ENCODE assay signal across 21 mouse cellular contexts in genomic region chr6:6930831-6931230, GRCm38 (mm10). TPM values are rescaled to one million over a fixed set of nuclear protein-coding genes. Genes with fewer than 3 reads are reported as not detected.
A peak's percentile ranks its signal among the peaks of the same experiment; 100 is the strongest.
DNase-seq lines count a peak whose midpoint lies in the region; ATAC-seq and TF ChIP-seq lines count a peak whose summit lies in the region.
"Had no signal": no experiment of that assay in that cellular context is flagged by ENCODE, and none has a peak within 500 bp of the region (broad histone marks: within the 10 kb centered on the region; RNA-seq: fewer than 3 reads in every experiment).

No protein-coding gene starts in this region.

- no peaks in the 10 kb centered on the region for H3K9me3 ChIP-seq in limb, embryonic 11.5 days (ENCODE audit: control insufficient read depth, low read length)
- H3K9me3 ChIP-seq in limb, embryonic 10.5 days (replicated peaks): no peaks in the 10 kb centered on the region
- no peaks in the 10 kb centered on the region for H3K9me3 ChIP-seq in stomach, postnatal 0 days (ENCODE audit: control insufficient read depth, low read length)
- H3K9me3 ChIP-seq: embryonic facial prominence, embryonic 10.5 days; embryonic facial prominence, embryonic 12.5 days; forebrain, embryonic 13.5 days; forebrain, embryonic 15.5 days had no signal

- intact Hi-C loops in left cerebral cortex, postnatal 14 days (cut with DNase I): no loop called here

- H3K4me3 ChIP-seq in limb, embryonic 11.5 days (ENCODE audit: low read depth, low read length): no peak overlapping the region
- H3K4me3 ChIP-seq in limb, embryonic 10.5 days: no peak overlapping the region
- H3K4me3 ChIP-seq in stomach, postnatal 0 days (ENCODE audit: low read depth, low read length): no peak overlapping the region
- H3K4me3 ChIP-seq: embryonic facial prominence, embryonic 10.5 days; embryonic facial prominence, embryonic 12.5 days; forebrain, embryonic 13.5 days; forebrain, embryonic 15.5 days had no signal

- no peak for TF ChIP-seq EP300 in stomach, postnatal 0 days (optimal IDR thresholded peaks at IDR 0.05)

- H3K9ac ChIP-seq in limb, embryonic 11.5 days (ENCODE audit: low read length): no peak overlapping the region
- H3K9ac ChIP-seq in stomach, postnatal 0 days (ENCODE audit: low read length): no peak overlapping the region
- H3K9ac ChIP-seq: embryonic facial prominence, embryonic 12.5 days; forebrain, embryonic 13.5 days; forebrain, embryonic 15.5 days; forebrain, postnatal 0 days had no signal

- 90% methylated on average over 4 of the region's 4 CpGs for WGBS in limb, embryonic 11.5 days
- WGBS in limb, embryonic 10.5 days: 89% methylated on average over 4 of the region's 4 CpGs
- 77% methylated on average over 4 of the region's 4 CpGs for WGBS in stomach, postnatal 0 days

- H3K27ac ChIP-seq in limb, embryonic 11.5 days (replicated peaks; ENCODE audit: low read depth, low read length): no peak overlapping the region
- no peak overlapping the region for H3K27ac ChIP-seq in limb, embryonic 10.5 days
- H3K27ac ChIP-seq in stomach, postnatal 0 days (replicated peaks): no peak overlapping the region
- H3K27ac ChIP-seq: embryonic facial prominence, embryonic 10.5 days; embryonic facial prominence, embryonic 12.5 days; forebrain, embryonic 13.5 days; forebrain, embryonic 15.5 days had no signal

- no peak overlapping the region for H3K4me2 ChIP-seq in limb, embryonic 11.5 days (ENCODE audit: low read depth, severe bottlenecking)
- no peak overlapping the region for H3K4me2 ChIP-seq in stomach, postnatal 0 days (replicated peaks; ENCODE audit: low read depth)
- H3K4me2 ChIP-seq: embryonic facial prominence, embryonic 12.5 days; forebrain, embryonic 13.5 days; forebrain, embryonic 15.5 days had no signal

- no peak for ATAC-seq in limb, embryonic 11.5 days (ENCODE audit: insufficient number of reproducible peaks, low FRiP score, low TSS enrichment, low read depth)
- no peak for ATAC-seq in stomach, postnatal 0 days (ENCODE audit: low FRiP score, low TSS enrichment)
- no peak for ATAC-seq in cerebellum, adult (ENCODE audit: insufficient number of reproducible peaks, low FRiP score, low TSS enrichment)
- ATAC-seq: forebrain, embryonic 13.5 days; forebrain, embryonic 15.5 days had no signal

- H3K4me1 ChIP-seq in limb, embryonic 11.5 days (ENCODE audit: control insufficient read depth, insufficient read depth, low read length): no peaks in the 10 kb centered on the region
- H3K4me1 ChIP-seq in limb, embryonic 10.5 days: no peaks in the 10 kb centered on the region
- H3K4me1 ChIP-seq in stomach, postnatal 0 days (replicated peaks; ENCODE audit: control insufficient read depth, insufficient read depth): no peaks in the 10 kb centered on the region
- H3K4me1 ChIP-seq: embryonic facial prominence, embryonic 10.5 days; embryonic facial prominence, embryonic 12.5 days; forebrain, embryonic 13.5 days; forebrain, embryonic 15.5 days had no signal

- H3K36me3 ChIP-seq in limb, embryonic 11.5 days (ENCODE audit: control insufficient read depth, insufficient read depth, low read length): no peaks in the 10 kb centered on the region
- H3K36me3 ChIP-seq in limb, embryonic 10.5 days: no peaks in the 10 kb centered on the region
- H3K36me3 ChIP-seq in stomach, postnatal 0 days (ENCODE audit: control insufficient read depth, insufficient read depth, low read length): no peaks in the 10 kb centered on the region
- H3K36me3 ChIP-seq: embryonic facial prominence, embryonic 10.5 days; embryonic facial prominence, embryonic 12.5 days; forebrain, embryonic 15.5 days had no signal

- H3K27me3 ChIP-seq in limb, embryonic 11.5 days (ENCODE audit: control insufficient read depth, insufficient read depth, low read length): no peaks in the 10 kb centered on the region
- no peaks in the 10 kb centered on the region for H3K27me3 ChIP-seq in limb, embryonic 10.5 days (ENCODE audit: low read depth, poor library complexity, severe bottlenecking)
- no peaks in the 10 kb centered on the region for H3K27me3 ChIP-seq in stomach, postnatal 0 days (ENCODE audit: control insufficient read depth, insufficient read depth, low read length)
- H3K27me3 ChIP-seq: embryonic facial prominence, embryonic 12.5 days; forebrain, embryonic 13.5 days; forebrain, embryonic 15.5 days had no signal

- DNase-seq in limb, embryonic 11.5 days (ENCODE audit: low spot score): peak; percentile 3
- no peak for DNase-seq in limb, embryonic 10.5 days (ENCODE audit: low spot score)
- DNase-seq in adrenal gland, adult 8-10 months: peak; percentile 38
- DNase-seq in adrenal gland, postnatal 14 days: peak; percentile 49
- peak; percentile 43 to 52 for DNase-seq in adrenal gland, postnatal 36 days
- no peak for DNase-seq in stomach, postnatal 0 days (ENCODE audit: low spot score)
- DNase-seq in left cerebral cortex, postnatal 14 days (ENCODE audit: low spot score in 2 of 2): no peak
- DNase-seq: cerebellum, adult 11-12 months; cerebellum, adult 2 months; cerebellum, adult 9-10 months; cerebellum, postnatal 10 days; cerebellum, postnatal 25 days had no signal

- TF ChIP-seq CTCF in stomach, postnatal 0 days (IDR thresholded peaks at IDR 0.05; ENCODE audit: low read depth): no peak

RNA-seq across cellular contexts. Expression of gene Sdhaf3, which starts 25.0 kb away (rescaled TPM):
- 7.2 and 7.4 TPM in 2 replicates for polyA plus RNA-seq in limb, embryonic 11.5 days (2014; fragmentation: Nextera tagmentation; extraction: Ambion mirVana)
- 6.7 and 6.8 TPM in 2 replicates for polyA plus RNA-seq in limb, embryonic 10.5 days (2016; fragmentation: Nextera tagmentation; extraction: Ambion mirVana)
- total RNA-seq in adrenal gland, adult 8-10 months (2022): 1 to 10 TPM; 4.4 to 6.2 (median 5.3) TPM
- 5.8 and 5.9 TPM in 2 replicates for total RNA-seq in adrenal gland, postnatal 14 days (2021)
- total RNA-seq in adrenal gland, postnatal 36 days (2021): 1 to 10 TPM; 4.5 to 6.2 TPM
- 3.7 TPM in 2 replicates for polyA plus RNA-seq in stomach, postnatal 0 days (2015; fragmentation: Nextera tagmentation; extraction: Ambion mirVana)
- total RNA-seq in left cerebral cortex, postnatal 14 days (2021): 1 to 10 TPM; 3.6 to 3.8 TPM

RNA-seq across cellular contexts. Expression of gene Dlx5, which starts 48.9 kb away (rescaled TPM):
- polyA plus RNA-seq in limb, embryonic 11.5 days (2014; fragmentation: Nextera tagmentation; extraction: Ambion mirVana): 15.5 and 16.3 TPM in 2 replicates
- polyA plus RNA-seq in limb, embryonic 10.5 days (2016; fragmentation: Nextera tagmentation; extraction: Ambion mirVana): 9.3 and 10.8 TPM in 2 replicates
- total RNA-seq in adrenal gland, adult 8-10 months (2022): under 1 TPM in 3 of 4 experiments, not detected in 1; 0.21 to 0.48 (median 0.34) TPM
- 0.26 and 0.96 TPM in 2 replicates for total RNA-seq in adrenal gland, postnatal 14 days (2021)
- under 1 TPM in 1 of 2 experiments, not detected in 1; 0.53 TPM for total RNA-seq in adrenal gland, postnatal 36 days (2021)
- 6.2 and 7.1 TPM in 2 replicates for polyA plus RNA-seq in stomach, postnatal 0 days (2015; fragmentation: Nextera tagmentation; extraction: Ambion mirVana)
- total RNA-seq in left cerebral cortex, postnatal 14 days (2021): 1 to 10 TPM; 6.4 to 6.9 TPM
- total RNA-seq: ES-E14, MEL had no signal
- polyA plus RNA-seq: C2C12; cerebellum, adult 2 months had no signal

Comparison
In these comparisons a context has a peak if more than half of its experiments do, and no peak if none do; other contexts are left out.
1. DNase-seq: peak in limb, embryonic 11.5 days (single experiment), adrenal gland, adult 8-10 months (single experiment), adrenal gland, postnatal 14 days (single experiment) and adrenal gland, postnatal 36 days (2 of 2); none in limb, embryonic 10.5 days (single experiment), stomach, postnatal 0 days (single experiment) and left cerebral cortex, postnatal 14 days (0 of 2).